Mouse (Mus musculus) thymus, postnatal 14 days (tissue): ENCODE measurements at regions not wholly inside any gene's neighbourhood (a gene's known extent, or its start where the extent isn't known, plus 50 kb on each side); places are given as distances from the start of the nearest gene placed in this dataset.

Experiments
- DNase-seq: peaks from one replicate; pipeline ENCODE4 v3.0.0; 2021

GRCm38 (mm10) chr2:19714025-19714424 lies 56.5 kb downstream of the Otud1 start:
- DNase-seq = peak; percentile 1

- DNase-seq = peak; percentile 81
Observed at GRCm38 (mm10) chr2:19715564-19716238, 58.1 kb downstream of the Otud1 start.

GRCm38 (mm10) chr2:19716388-19716787 lies 58.8 kb downstream of the Otud1 start:
- no peak for DNase-seq

- no peak for DNase-seq
Observed at GRCm38 (mm10) chr2:19726085-19726484, 68.5 kb downstream of the Otud1 start.

- DNase-seq = peak; percentile 48
Observed at GRCm38 (mm10) chr2:19726904-19727303, 69.4 kb downstream of the Otud1 start.

GRCm38 (mm10) chr2:19732922-19733859 lies 75.6 kb downstream of the Otud1 start:
- no peak for DNase-seq

- peak; percentile 80 for DNase-seq
Observed at GRCm38 (mm10) chr2:19734164-19734870, 76.8 kb downstream of the Otud1 start.

- DNase-seq = no peak
Observed at GRCm38 (mm10) chr2:19741508-19741907, 84.0 kb downstream of the Otud1 start.

GRCm38 (mm10) chr2:19743467-19743866 lies 85.9 kb downstream of the Otud1 start:
- no peak for DNase-seq

GRCm38 (mm10) chr2:19744986-19745660 lies 87.6 kb downstream of the Otud1 start:
- DNase-seq = no peak

GRCm38 (mm10) chr2:19752753-19753152 lies 95.2 kb downstream of the Otud1 start:
- DNase-seq = no peak

GRCm38 (mm10) chr2:19753479-19753878 lies 95.9 kb downstream of the Otud1 start:
- no peak for DNase-seq

GRCm38 (mm10) chr2:19757910-19758309 lies 100.4 kb downstream of the Otud1 start:
- no peak for DNase-seq

GRCm38 (mm10) chr2:19759169-19759568 lies 101.6 kb downstream of the Otud1 start:
- peak; percentile 13 for DNase-seq

GRCm38 (mm10) chr2:19759577-19759976 lies 102.0 kb downstream of the Otud1 start:
- no peak for DNase-seq

- no peak for DNase-seq
Observed at GRCm38 (mm10) chr2:19762996-19763395, 105.4 kb downstream of the Otud1 start.

GRCm38 (mm10) chr2:19784913-19785312 lies 124.7 kb upstream of the Etl4 start:
- DNase-seq = no peak

GRCm38 (mm10) chr2:19785663-19786260 lies 123.8 kb upstream of the Etl4 start:
- no peak for DNase-seq

- DNase-seq = no peak
Observed at GRCm38 (mm10) chr2:19792177-19792576, 117.4 kb upstream of the Etl4 start.

- DNase-seq = no peak
Observed at GRCm38 (mm10) chr2:19796790-19797189, 112.8 kb upstream of the Etl4 start.
